Mouse (Mus musculus): ENCODE data around the gene Lpo. TPM values are rescaled to one million over a fixed set of nuclear protein-coding genes. Genes with fewer than 3 reads are reported as not detected.
A peak's percentile ranks its signal among the peaks of the same experiment; 100 is the strongest.
"Not testable (repeated sequence)": the region's sequence is repeated elsewhere in the genome, so short reads cannot be mapped to it uniquely, and the experiment has no call there.

Gene Lpo
- not detected in 2 replicates for polyA plus RNA-seq (2015; fragmentation: Nextera tagmentation; extraction: Ambion mirVana)

DNA sequence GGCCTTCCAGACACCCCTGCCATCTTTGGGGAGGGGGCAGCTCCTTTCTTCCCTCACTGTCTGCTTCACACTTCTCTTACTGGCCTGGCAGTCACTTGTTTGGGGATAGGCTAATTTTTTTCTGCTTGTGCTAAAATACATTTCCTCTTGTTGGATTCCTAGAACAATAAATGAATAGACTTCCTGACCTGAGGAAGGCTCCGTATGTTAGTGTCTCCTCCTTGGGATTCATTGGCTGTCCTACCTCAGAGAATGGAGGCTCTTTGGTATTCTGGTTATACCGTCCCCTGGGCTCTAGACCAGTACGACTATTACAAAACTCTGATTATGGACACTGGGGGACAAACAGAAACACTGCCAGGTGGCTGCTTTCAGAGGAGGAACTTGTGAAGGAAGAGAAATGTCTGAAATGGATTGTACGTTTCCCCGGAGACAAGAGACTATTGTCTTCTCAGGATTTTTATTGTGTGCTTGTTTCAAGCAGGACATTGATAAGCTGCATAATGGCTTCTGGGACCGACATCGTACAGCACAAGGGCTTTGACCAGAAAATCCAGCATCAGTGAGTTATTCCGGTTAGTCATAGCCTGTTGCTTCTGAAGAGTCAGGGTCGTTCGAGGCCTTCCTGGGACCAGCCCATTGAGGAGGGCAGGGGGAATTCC, at the start of gene Lpo:
Gene Lpo (minus strand): TSS at position 51 of the 662 bp plus-strand sequence.
- Histone ChIP-seq H3K9me3 (ENCODE audit: low read length) (no peaks in the 10 kb centered on the region), H3K27ac (ENCODE audit: low read length) (no peak within 1 kb of the TSS), H3K36me3 (ENCODE audit: insufficient read depth, low read length) (no peaks in the 10 kb centered on the region), H3K4me3 (ENCODE audit: low read depth, low read length) (no peak within 1 kb of the TSS), H3K4me1 (ENCODE audit: insufficient read depth, low read depth, low read length) (no peaks in the 10 kb centered on the region), H3K27me3 (replicated peaks; ENCODE audit: insufficient read depth, low read length) (no peaks in the 10 kb centered on the region), H3K9ac (replicated peaks; ENCODE audit: low read depth) (no peak within 1 kb of the TSS), H3K4me2 (replicated peaks; ENCODE audit: low read depth, low read length) (no peak within 1 kb of the TSS)
- WGBS = 44% methylated on average over 10 of the region's 10 CpGs
- no peak for TF ChIP-seq EP300 (IDR thresholded peaks at IDR 0.05)
- ATAC-seq (no peak), DNase-seq (ENCODE audit: low spot score) (no peak)

- Histone ChIP-seq H3K9ac (replicated peaks; ENCODE audit: low read depth) (no peak within 1 kb of the TSS), H3K27me3 (replicated peaks; ENCODE audit: insufficient read depth, low read length) (no peaks in the 10 kb centered on the region), H3K4me2 (replicated peaks; ENCODE audit: low read depth, low read length) (no peak within 1 kb of the TSS), H3K36me3 (ENCODE audit: insufficient read depth, low read length) (no peaks in the 10 kb centered on the region), H3K4me1 (ENCODE audit: insufficient read depth, low read depth, low read length) (no peaks in the 10 kb centered on the region), H3K9me3 (ENCODE audit: low read length) (no peaks in the 10 kb centered on the region), H3K4me3 (ENCODE audit: low read depth, low read length) (no peak within 1 kb of the TSS), H3K27ac (ENCODE audit: low read length) (no peak within 1 kb of the TSS)
- ATAC-seq = no peak
- DNase-seq (ENCODE audit: low spot score) = no peak
- 75% methylated on average over 6 of the region's 6 CpGs for WGBS
- TF ChIP-seq EP300 (IDR thresholded peaks at IDR 0.05) (no peak), CTCF (IDR thresholded peaks at IDR 0.05) (no peak)
Observed at GRCm38 (mm10) chr11:87875436-87875835, 47.3 kb upstream of the Lpo start, which contains the start of gene Epx. Gene Epx, minus strand, starts transcription at chr11:87875536.

DNA sequence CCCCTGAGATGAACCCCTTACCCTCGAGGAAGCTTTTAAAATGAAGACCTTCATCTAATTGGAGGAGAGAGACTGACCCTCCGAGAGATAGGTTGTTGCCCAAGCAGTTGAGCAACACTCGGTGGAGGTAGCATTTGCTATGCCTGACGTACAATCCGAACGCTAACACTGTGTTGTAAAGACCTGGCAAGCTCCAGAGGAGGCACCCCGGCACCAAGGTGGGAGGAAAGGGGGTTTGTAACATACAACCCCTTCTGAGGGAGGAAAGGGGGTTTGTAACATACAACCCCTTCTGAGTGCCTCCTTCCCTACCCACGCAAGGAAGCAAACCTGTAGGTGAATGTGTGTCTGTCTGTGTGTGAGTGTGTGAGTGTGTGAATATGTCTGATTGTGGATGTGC, 43.7 kb upstream of the Lpo start:
- Histone ChIP-seq H3K36me3 (ENCODE audit: insufficient read depth, low read length) (no peaks in the 10 kb centered on the region), H3K27me3 (replicated peaks; ENCODE audit: insufficient read depth, low read length) (no peaks in the 10 kb centered on the region), H3K4me2 (replicated peaks; ENCODE audit: low read depth, low read length) (no peak overlapping the region), H3K27ac (ENCODE audit: low read length) (no peak overlapping the region), H3K4me1 (ENCODE audit: insufficient read depth, low read depth, low read length) (no peaks in the 10 kb centered on the region), H3K4me3 (ENCODE audit: low read depth, low read length) (no peak overlapping the region), H3K9me3 (ENCODE audit: low read length) (no peaks in the 10 kb centered on the region), H3K9ac (replicated peaks; ENCODE audit: low read depth) (no peak overlapping the region)
- TF ChIP-seq EP300 (IDR thresholded peaks at IDR 0.05) = no peak
- no peak for TF ChIP-seq CTCF (IDR thresholded peaks at IDR 0.05)
- no peak for DNase-seq (ENCODE audit: low spot score)
- 24% methylated on average over 8 of the region's 8 CpGs for WGBS
- no peak for ATAC-seq

- no peak for DNase-seq (ENCODE audit: low spot score)
- H3K9ac ChIP-seq (replicated peaks; ENCODE audit: low read depth) = no peak overlapping the region
- WGBS = 64% methylated on average over 2 of the region's 2 CpGs
- no peaks in the 10 kb centered on the region for H3K9me3 ChIP-seq (ENCODE audit: low read length)
- no peaks in the 10 kb centered on the region for H3K4me1 ChIP-seq (ENCODE audit: insufficient read depth, low read depth, low read length)
- H3K4me2 ChIP-seq (replicated peaks; ENCODE audit: low read depth, low read length) = no peak overlapping the region
- no peak for ATAC-seq
- H3K36me3 ChIP-seq (ENCODE audit: insufficient read depth, low read length) = no peaks in the 10 kb centered on the region
- H3K27me3 ChIP-seq (replicated peaks; ENCODE audit: insufficient read depth, low read length) = no peaks in the 10 kb centered on the region
- no peak overlapping the region for H3K4me3 ChIP-seq (ENCODE audit: low read depth, low read length)
- TF ChIP-seq CTCF (IDR thresholded peaks at IDR 0.05) = no peak
- TF ChIP-seq EP300 (IDR thresholded peaks at IDR 0.05) = no peak
- no peak overlapping the region for H3K27ac ChIP-seq (ENCODE audit: low read length)
Observed at GRCm38 (mm10) chr11:87870096-87870495, 42.0 kb upstream of the Lpo start.

DNA sequence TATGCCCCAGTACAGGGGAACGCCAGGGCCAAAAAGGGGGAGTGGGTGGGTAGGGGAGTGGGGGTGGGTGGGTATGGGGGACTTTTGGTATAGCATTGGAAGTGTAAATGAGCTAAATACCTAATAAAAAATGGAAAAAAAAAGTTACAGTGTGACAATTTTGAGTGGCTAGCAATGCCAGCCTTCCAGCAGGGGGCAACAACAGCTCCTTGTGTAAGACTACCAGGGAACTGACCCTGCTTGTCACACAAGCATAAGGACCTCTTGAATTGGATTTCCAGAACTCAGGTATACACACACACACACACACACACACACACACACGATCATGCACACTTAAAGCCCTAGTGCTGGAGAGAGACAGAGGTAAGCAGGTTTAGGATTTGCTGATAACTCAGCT, 38.8 kb upstream of the Lpo start:
- H3K36me3 ChIP-seq (ENCODE audit: insufficient read depth, low read length); H3K4me2 ChIP-seq (replicated peaks; ENCODE audit: low read depth, low read length); DNase-seq (ENCODE audit: low spot score); H3K9me3 ChIP-seq (ENCODE audit: low read length); H3K27me3 ChIP-seq (replicated peaks; ENCODE audit: insufficient read depth, low read length); H3K9ac ChIP-seq (replicated peaks; ENCODE audit: low read depth); H3K4me1 ChIP-seq (ENCODE audit: insufficient read depth, low read depth, low read length); ATAC-seq; H3K27ac ChIP-seq (ENCODE audit: low read length); H3K4me3 ChIP-seq (ENCODE audit: low read depth, low read length): not testable (repeated sequence)
- TF ChIP-seq CTCF (IDR thresholded peaks at IDR 0.05) = peak; percentile 23; the same call in 1 of the 2 replicates
- WGBS = 53% methylated on average over 1 of the region's 2 CpGs

GRCm38 (mm10) chr11:87862805-87863204, 34.7 kb upstream of the Lpo start:
- 93% methylated on average over 13 of the region's 13 CpGs for WGBS
- Histone ChIP-seq H3K36me3 (ENCODE audit: insufficient read depth, low read length) (peaks cover 8% of the 10 kb centered on the region; the same call in 1 of the 2 replicates), H3K27ac (ENCODE audit: low read length) (no peak overlapping the region), H3K4me2 (replicated peaks; ENCODE audit: low read depth, low read length) (no peak overlapping the region), H3K4me1 (ENCODE audit: insufficient read depth, low read depth, low read length) (no peaks in the 10 kb centered on the region), H3K27me3 (replicated peaks; ENCODE audit: insufficient read depth, low read length) (no peaks in the 10 kb centered on the region), H3K9ac (replicated peaks; ENCODE audit: low read depth) (no peak overlapping the region), H3K9me3 (ENCODE audit: low read length) (no peaks in the 10 kb centered on the region), H3K4me3 (ENCODE audit: low read depth, low read length) (no peak overlapping the region)
- TF ChIP-seq EP300 (IDR thresholded peaks at IDR 0.05) = no peak
- TF ChIP-seq CTCF (IDR thresholded peaks at IDR 0.05) = no peak
- no peak for ATAC-seq
- no peak for DNase-seq (ENCODE audit: low spot score)
